Mouse (Mus musculus) CH12.LX (cell line): Measurements from ENCODE around the gene Ahnak. TPM values are rescaled to one million over a fixed set of nuclear protein-coding genes. Genes with fewer than 3 reads are reported as not detected.

Experiments
- DNase-seq: peaks from one replicate; pipeline ENCODE4 v3.0.0-alpha.2; 2013; ENCODE audit errors: extremely low read depth
- H3K27ac ChIP-seq: 2 replicates; pipeline ENCODE4 v1.5.1; 2012; ENCODE audit warnings: low read depth, mild to moderate bottlenecking, control low read depth, moderate library complexity; ENCODE audit not compliant: insufficient read depth
- H3K27me3 ChIP-seq: replicated peaks from 2 replicates; pipeline ENCODE3; 2012; ENCODE audit warnings: inconsistent platforms
- H3K36me3 ChIP-seq, 2 experiments: replicated peaks in 1 of 2; 2 replicates each; pipeline versions ENCODE3 to v1.6.1; 2012; ENCODE audit warnings: inconsistent platforms in 1 of 2, low read length in 1 of 2, mild to moderate bottlenecking in 1 of 2, mixed read lengths in 1 of 2, moderate library complexity in 1 of 2; ENCODE audit not compliant: control insufficient read depth in 1 of 2, insufficient read depth in 1 of 2
- H3K4me1 ChIP-seq, 2 experiments: 2 replicates each; pipeline ENCODE4 v1.6.1; 2012; ENCODE audit warnings: inconsistent platforms in 1 of 2, moderate library complexity in 1 of 2; ENCODE audit not compliant: insufficient read depth in 2 of 2, control insufficient read depth in 1 of 2
- H3K4me2 ChIP-seq: 2 replicates; pipeline ENCODE4 v1.6.1; 2012; ENCODE audit warnings: low read depth, mild to moderate bottlenecking, control low read depth; ENCODE audit not compliant: poor library complexity, insufficient read depth, severe bottlenecking
- H3K4me3 ChIP-seq, 3 experiments: fragments of 150-350 bp in 1 of 3; sonication (generic) in 1 of 3; replicated peaks in 1 of 3; 2 replicates each; pipeline versions ENCODE3 to v1.5.1; 2011 to 2012; ENCODE audit warnings: low read depth in 2 of 3, low read length in 2 of 3, mild to moderate bottlenecking in 2 of 3, moderate library complexity in 2 of 3, control low read depth in 1 of 3, improper control_type of control experiment in 1 of 3, inconsistent platforms in 1 of 3, mixed read lengths in 1 of 3; ENCODE audit not compliant: poor library complexity in 1 of 3
- H3K79me2 ChIP-seq: replicated peaks from 2 replicates; pipeline ENCODE4 v1.6.1; 2012; ENCODE audit warnings: mild to moderate bottlenecking, moderate library complexity; ENCODE audit not compliant: control insufficient read depth, poor library complexity, insufficient read depth, severe bottlenecking; ENCODE audit errors: extremely low read depth
- H3K9ac ChIP-seq: 2 replicates; pipeline ENCODE4 v1.6.1; 2012; ENCODE audit warnings: low read depth, mild to moderate bottlenecking, control low read depth, moderate library complexity; ENCODE audit not compliant: insufficient read depth
- H3K9me3 ChIP-seq: replicated peaks from 2 replicates; pipeline ENCODE3; 2012; ENCODE audit warnings: low read length, inconsistent platforms, mixed read lengths
- BHLHE40 ChIP-seq: IDR thresholded peaks from 2 replicates; pipeline ENCODE4 v1.6.1; 2011; ENCODE audit warnings: mild to moderate bottlenecking, low read depth, low read length, improper control_type of control experiment
- CHD2 ChIP-seq: IDR thresholded peaks from 2 replicates; pipeline ENCODE4 v1.6.1; 2011; ENCODE audit warnings: low read length, improper control_type of control experiment
- E2F4 ChIP-seq: IDR thresholded peaks from 2 replicates; pipeline ENCODE4 v1.6.1; 2011; ENCODE audit warnings: low read depth, low read length, improper control_type of control experiment; ENCODE audit not compliant: insufficient replicate concordance
- ELF1 ChIP-seq: IDR thresholded peaks from 2 replicates; pipeline ENCODE4 v1.6.1; 2014; ENCODE audit warnings: low read depth, mild to moderate bottlenecking, inconsistent platforms, low read length, improper control_type of control experiment
- ETS1 ChIP-seq: conservative IDR thresholded peaks from 2 replicates; pipeline ENCODE4 v1.6.1; 2012; ENCODE audit warnings: low read depth, mild to moderate bottlenecking, inconsistent platforms, low read length, improper control_type of control experiment, moderate library complexity
- GABPA ChIP-seq: IDR thresholded peaks from 2 replicates; pipeline ENCODE4 v1.6.1; 2012; ENCODE audit warnings: low read depth, low read length, improper control_type of control experiment, inconsistent platforms; ENCODE audit not compliant: insufficient replicate concordance
- IRF4 ChIP-seq: IDR thresholded peaks from 2 replicates; pipeline ENCODE4 v1.6.1; 2014; ENCODE audit warnings: low read depth, mild to moderate bottlenecking, inconsistent platforms, low read length, improper control_type of control experiment
- JUN ChIP-seq: IDR thresholded peaks from 2 replicates; pipeline ENCODE4 v1.6.1; 2011; ENCODE audit warnings: low read depth, mild to moderate bottlenecking, low read length, improper control_type of control experiment, moderate library complexity; ENCODE audit not compliant: insufficient read depth
- JUND ChIP-seq: conservative IDR thresholded peaks from 2 replicates; pipeline ENCODE4 v1.6.1; 2011; ENCODE audit warnings: low read depth, low read length, improper control_type of control experiment
- KAT2A ChIP-seq: IDR thresholded peaks from 2 replicates; pipeline ENCODE4 v1.6.1; 2012; ENCODE audit warnings: low read length, improper control_type of control experiment, inconsistent platforms; ENCODE audit not compliant: insufficient replicate concordance
- MAZ ChIP-seq: IDR thresholded peaks from 2 replicates; pipeline ENCODE4 v1.6.1; 2012; ENCODE audit warnings: low read depth, mild to moderate bottlenecking, inconsistent platforms, low read length, improper control_type of control experiment, moderate library complexity
- MEF2A ChIP-seq: IDR thresholded peaks from 2 replicates; pipeline ENCODE4 v1.6.1; 2014; ENCODE audit warnings: low read depth, mild to moderate bottlenecking, inconsistent platforms, low read length, improper control_type of control experiment, borderline replicate concordance
- MXI1 ChIP-seq: IDR thresholded peaks from 2 replicates; pipeline ENCODE4 v1.6.1; 2011; ENCODE audit warnings: mild to moderate bottlenecking, low read depth, low read length, improper control_type of control experiment
- MYC ChIP-seq: IDR thresholded peaks from 2 replicates; pipeline ENCODE4 v1.6.1; 2011; ENCODE audit warnings: low read depth, mild to moderate bottlenecking, improper control_type of control experiment, low read length
- NELFE ChIP-seq: IDR thresholded peaks from 2 replicates; pipeline ENCODE4 v1.6.1; 2011; ENCODE audit warnings: low read depth, low read length, improper control_type of control experiment
- PAX5 ChIP-seq: IDR thresholded peaks from 2 replicates; pipeline ENCODE4 v1.6.1; 2012; ENCODE audit warnings: low read length, inconsistent platforms, mixed read lengths
- POLR2AphosphoS2 ChIP-seq: IDR thresholded peaks from 2 replicates; pipeline ENCODE4 v1.6.1; 2011; ENCODE audit warnings: low read depth, low read length, improper control_type of control experiment
- RAD21 ChIP-seq: IDR thresholded peaks from 2 replicates; pipeline ENCODE4 v1.6.1; 2011; ENCODE audit warnings: low read depth, mild to moderate bottlenecking, low read length, improper control_type of control experiment, moderate library complexity
- SIN3A ChIP-seq: IDR thresholded peaks from 2 replicates; pipeline ENCODE4 v1.6.1; 2012; ENCODE audit warnings: low read length, improper control_type of control experiment, inconsistent platforms
- TCF12 ChIP-seq: IDR thresholded peaks from 2 replicates; pipeline ENCODE4 v1.6.1; 2014; ENCODE audit warnings: low read depth, mild to moderate bottlenecking, inconsistent platforms, low read length, improper control_type of control experiment
- UBTF ChIP-seq: IDR thresholded peaks from 2 replicates; pipeline ENCODE4 v1.6.1; 2012; ENCODE audit warnings: low read depth, mild to moderate bottlenecking, inconsistent platforms, low read length, improper control_type of control experiment, moderate library complexity
- dilution Hi-C: fragments of 300-500 bp; cut with MboI; formaldehyde crosslinking; loops from 2 replicates; pipeline ENCODE4 v1.14.3; 2020; ENCODE audit warnings: low sequenced_read_pairs; ENCODE audit not compliant: extremely low pct_unique_long_range_greater_than_20kb, extremely low pct_ligation_motif_present
- in situ Hi-C: fragments of 300-500 bp; cut with MboI; formaldehyde crosslinking; loops from 3 replicates; pipeline ENCODE4 v1.14.3; 2019; ENCODE audit warnings: low sequenced_read_pairs, low pct_ligation_motif_present, low pct_unique_long_range_greater_than_20kb, mixed read lengths
- polyA plus RNA-seq: library from polyadenylated mRNA; unstranded; fragments of >175 nt; gene quantifications from 2 replicates; pipeline ENCODE4 v1.2.1, GENCODE M21; 2012; ENCODE audit warnings: low read depth; ENCODE audit not compliant: insufficient read length
- total RNA-seq, 2 experiments: library from RNA; depleted of rRNA; stranded (reverse); fragments of 300-350 nt in 1 of 2; fragments of >200 nt in 1 of 2; gene quantifications; 2 replicates each; pipeline ENCODE4 v1.2.3; 2012 to 2014

The Ahnak gene
- total and polyA plus RNA-seq, 3 experiments, result 1.7 to 21.7 (median 1.8) TPM

DNA sequence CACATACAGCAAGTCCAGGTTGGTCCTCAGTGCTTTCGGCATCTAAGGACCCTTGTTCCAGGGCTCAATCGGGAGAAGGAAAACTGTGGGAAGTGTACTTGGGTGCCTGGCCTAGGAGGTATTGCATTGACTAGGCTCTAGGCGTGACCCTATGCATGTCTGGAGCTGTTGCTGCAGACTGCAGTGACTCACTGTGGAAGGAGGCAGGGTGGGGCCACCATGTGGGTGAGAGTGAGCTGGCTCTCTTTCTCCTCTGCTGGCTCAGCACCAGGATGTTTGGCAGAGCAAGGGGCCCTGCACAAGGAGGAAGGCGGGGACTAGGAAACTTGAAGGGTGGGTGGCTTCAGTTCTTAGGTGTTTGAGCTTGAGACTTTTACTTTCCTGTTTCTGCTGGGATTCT lies 8.5 kb downstream of the Ahnak start (continued):
- TF ChIP-seq MXI1, result peak; percentile 74
- TF ChIP-seq NELFE, result no peak; the same call in 1 of the 2 replicates
- no peak for TF ChIP-seq GABPA
- no peak for TF ChIP-seq CHD2
- TF ChIP-seq SIN3A, result peak; percentile 72
- TF ChIP-seq JUN, result no peak
- no peak for TF ChIP-seq ELF1

DNA sequence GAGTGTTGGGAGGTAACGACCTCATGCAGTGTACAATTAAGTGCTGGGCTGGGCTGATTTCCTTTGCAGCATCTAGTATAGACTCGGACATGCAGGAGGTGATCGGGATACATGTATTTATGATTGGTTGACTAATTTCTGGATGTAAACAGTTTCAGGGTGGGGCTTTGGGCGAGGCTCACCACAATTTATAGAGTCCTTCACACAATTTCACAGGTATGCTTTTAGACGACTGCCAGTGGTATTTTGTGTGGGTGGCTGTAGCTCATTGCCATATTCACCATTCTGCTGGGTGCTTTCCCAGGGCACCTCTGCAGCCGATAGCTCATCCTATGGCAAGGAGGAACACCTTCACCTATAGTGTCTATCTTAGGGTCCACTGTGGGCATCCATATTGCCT lies 9.5 kb downstream of the Ahnak start:
- no peak for DNase-seq
- Histone ChIP-seq H3K4me1 (peaks cover 24 to 57% of the 10 kb centered on the region in 2 experiments), H3K4me3 (no peak overlapping the region), H3K4me2 (peak overlapping the region; percentile 45), H3K27ac (0 out of 2 replicates have a peak overlapping the region, but pooled peaks have one; percentile 88), H3K9me3 (no peaks in the 10 kb centered on the region), H3K36me3 (peaks cover 26 to 38% of the 10 kb centered on the region in 2 experiments), H3K27me3 (no peaks in the 10 kb centered on the region), H3K79me2 (peaks cover 62% of the 10 kb centered on the region), H3K9ac (0 out of 2 replicates have a peak overlapping the region, but pooled peaks have one; percentile 17)
- dilution Hi-C loops (no loop called here), in situ Hi-C loops (loop anchor here (10.0 kb wide), 1 partner anchor 56 kb away; no protein-coding TSS in a partner anchor)
- no peak for TF ChIP-seq RAD21
- no peak for TF ChIP-seq UBTF
- no peak for TF ChIP-seq ETS1
- no peak for TF ChIP-seq IRF4
- no peak for TF ChIP-seq POLR2AphosphoS2
- TF ChIP-seq KAT2A, result no peak
- no peak for TF ChIP-seq MEF2A
- TF ChIP-seq JUND, result no peak
- no peak for TF ChIP-seq GABPA
- no peak for TF ChIP-seq MYC
- TF ChIP-seq ELF1, result no peak
- TF ChIP-seq PAX5, result no peak
- no peak for TF ChIP-seq BHLHE40
- no peak for TF ChIP-seq E2F4

DNA sequence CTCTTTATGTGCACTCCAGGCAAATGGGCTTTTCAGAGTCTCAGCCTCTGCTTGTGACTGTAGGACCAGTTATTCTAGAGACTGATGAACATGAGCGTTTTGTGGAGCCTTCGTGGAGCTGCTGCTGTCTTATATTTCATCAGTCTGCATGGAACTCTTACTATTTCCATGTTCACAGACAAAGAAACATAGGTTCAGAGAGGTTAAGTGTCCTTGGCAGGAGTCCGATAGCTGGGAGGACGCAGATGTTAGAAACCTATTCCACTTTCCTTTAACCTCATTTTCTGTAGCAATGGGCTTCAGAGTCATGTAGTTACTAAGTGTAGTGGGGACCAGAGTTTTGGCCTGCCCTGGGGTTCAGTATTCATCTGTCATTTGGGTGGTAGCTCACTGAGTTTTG lies 10.1 kb downstream of the Ahnak start:
- Histone ChIP-seq H3K9ac (no peak overlapping the region), H3K4me3 (no peak overlapping the region), H3K9me3 (no peaks in the 10 kb centered on the region), H3K79me2 (peaks cover 58% of the 10 kb centered on the region), H3K4me2 (0 out of 2 replicates have a peak overlapping the region, but pooled peaks have one; percentile 45), H3K27me3 (no peaks in the 10 kb centered on the region), H3K27ac (no peak overlapping the region), H3K4me1 (peaks cover 22 to 51% of the 10 kb centered on the region in 2 experiments), H3K36me3 (peaks cover 28 to 39% of the 10 kb centered on the region in 2 experiments)
- no peak for DNase-seq
- in situ Hi-C loops (loop anchor here (10.0 kb wide), 1 partner anchor 56 kb away; no protein-coding TSS in a partner anchor), dilution Hi-C loops (no loop called here)
- TF ChIP-seq MAZ, result no peak
- TF ChIP-seq TCF12, result no peak
- no peak for TF ChIP-seq NELFE
- TF ChIP-seq RAD21, result no peak
